Mouse (Mus musculus): Measurements from ENCODE around the gene Drc1. TPM values are rescaled to one million over a fixed set of nuclear protein-coding genes. Genes with fewer than 3 reads are reported as not detected.
A peak's percentile ranks its signal among the peaks of the same experiment; 100 is the strongest.

Drc1 gene
- polyA plus RNA-seq (2012; fragmentation: generic; extraction: Trizol): 0.01 TPM
- long read RNA-seq, experiment 1: 0 reads
- long read RNA-seq, experiment 2: 0 reads

DNA sequence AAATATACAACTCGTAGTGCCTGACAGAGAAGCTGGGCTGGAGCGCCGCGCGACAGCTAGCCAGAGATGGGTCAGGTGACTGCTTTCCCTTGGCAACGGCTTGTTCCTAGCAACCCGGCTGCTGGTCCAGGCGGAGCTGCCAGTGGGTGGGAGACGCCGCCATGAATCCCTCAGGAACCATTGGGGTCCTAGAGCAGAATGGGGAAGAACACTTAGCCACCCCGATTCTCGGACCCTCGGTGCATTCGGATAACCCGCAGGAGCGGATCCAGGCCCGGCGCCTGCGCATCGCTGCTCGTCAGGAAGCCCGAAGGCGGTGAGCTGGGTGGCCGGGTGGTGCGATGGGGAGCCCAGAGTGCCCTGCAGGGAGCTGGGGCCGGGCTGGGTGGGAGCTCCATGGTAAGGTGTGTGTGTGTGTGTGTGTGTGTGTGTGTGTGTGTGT lies at the start of gene Drc1:
Drc1 (plus strand) TSS at position 98 of the 442 bp plus-strand sequence.
- Histone ChIP-seq H3K36me3 (ENCODE audit: control insufficient read depth, insufficient read depth) (no peaks in the 10 kb centered on the region), H3K79me2 (ENCODE audit: control insufficient read depth, insufficient read depth) (no peaks in the 10 kb centered on the region), H3ac (ENCODE audit: control insufficient read depth, insufficient read length, low read depth) (no peak within 1 kb of the TSS), H3K4me3 (ENCODE audit: insufficient read depth, poor library complexity, severe bottlenecking) (no peak within 1 kb of the TSS), H3K79me3 (ENCODE audit: low read depth) (no peaks in the 10 kb centered on the region), H3K27me3 (ENCODE audit: control insufficient read depth, insufficient read depth, insufficient read length) (no peaks in the 10 kb centered on the region)
- TF ChIP-seq CTCF (IDR thresholded peaks at IDR 0.05; ENCODE audit: control insufficient read depth, insufficient read depth, insufficient read length): no peak
- TF ChIP-seq MYOD1 (IDR thresholded peaks at IDR 0.05; ENCODE audit: control insufficient read depth, insufficient read length, low read depth): no peak
- no peak for TF ChIP-seq USF1 (IDR thresholded peaks at IDR 0.05; ENCODE audit: low read depth)
- TF ChIP-seq CEBPB (IDR thresholded peaks at IDR 0.05; ENCODE audit: low read depth): no peak
- TF ChIP-seq MYOG (IDR thresholded peaks at IDR 0.05; ENCODE audit: control insufficient read depth, extremely low read depth, insufficient read length): no peak
- TF ChIP-seq FOSL1 (IDR thresholded peaks at IDR 0.05; ENCODE audit: insufficient read depth, low read length, poor library complexity, severe bottlenecking): no peak
- TF ChIP-seq MAX (IDR thresholded peaks at IDR 0.05): no peak

DNA sequence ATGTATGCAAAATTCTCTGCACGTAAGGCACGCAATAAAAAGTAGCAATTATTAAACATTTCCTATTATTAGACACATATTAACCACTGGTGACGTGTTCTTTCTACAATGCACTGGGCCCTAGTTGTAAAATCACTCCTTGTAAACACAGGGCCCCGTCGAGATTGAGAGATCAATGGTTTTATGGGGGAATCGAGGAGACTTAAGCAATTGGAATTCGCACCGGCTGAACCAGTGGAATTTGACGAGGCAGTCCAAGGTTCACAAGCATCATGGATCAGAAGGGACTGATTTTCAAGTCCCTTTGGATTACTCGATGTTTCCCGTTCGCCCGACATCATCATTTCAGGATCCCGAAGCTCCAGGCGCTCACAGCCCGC lies 49.3 kb upstream of the Drc1 start:
- H3K36me3 ChIP-seq (ENCODE audit: control insufficient read depth, insufficient read depth): no peaks in the 10 kb centered on the region
- peaks cover 63% of the 10 kb centered on the region for H3K79me2 ChIP-seq (ENCODE audit: control insufficient read depth, insufficient read depth)
- peaks cover 46% of the 10 kb centered on the region for H3K79me3 ChIP-seq (ENCODE audit: low read depth)
- peak overlapping the region; percentile 76 for H3K4me3 ChIP-seq (ENCODE audit: insufficient read depth, poor library complexity, severe bottlenecking)
- peak overlapping the region; percentile 43 for H3ac ChIP-seq (ENCODE audit: control insufficient read depth, insufficient read length, low read depth)
- H3K27me3 ChIP-seq (ENCODE audit: control insufficient read depth, insufficient read depth, insufficient read length): no peaks in the 10 kb centered on the region
- TF ChIP-seq USF1 (IDR thresholded peaks at IDR 0.05; ENCODE audit: low read depth): no peak
- no peak for TF ChIP-seq CTCF (IDR thresholded peaks at IDR 0.05; ENCODE audit: control insufficient read depth, insufficient read depth, insufficient read length)
- TF ChIP-seq MYOD1 (IDR thresholded peaks at IDR 0.05; ENCODE audit: control insufficient read depth, insufficient read length, low read depth): no peak
- TF ChIP-seq FOSL1 (IDR thresholded peaks at IDR 0.05; ENCODE audit: insufficient read depth, low read length, poor library complexity, severe bottlenecking): no peak
- no peak for TF ChIP-seq CEBPB (IDR thresholded peaks at IDR 0.05; ENCODE audit: low read depth)
- no peak for TF ChIP-seq MYOG (IDR thresholded peaks at IDR 0.05; ENCODE audit: control insufficient read depth, extremely low read depth, insufficient read length)
- TF ChIP-seq MAX (IDR thresholded peaks at IDR 0.05): no peak

DNA sequence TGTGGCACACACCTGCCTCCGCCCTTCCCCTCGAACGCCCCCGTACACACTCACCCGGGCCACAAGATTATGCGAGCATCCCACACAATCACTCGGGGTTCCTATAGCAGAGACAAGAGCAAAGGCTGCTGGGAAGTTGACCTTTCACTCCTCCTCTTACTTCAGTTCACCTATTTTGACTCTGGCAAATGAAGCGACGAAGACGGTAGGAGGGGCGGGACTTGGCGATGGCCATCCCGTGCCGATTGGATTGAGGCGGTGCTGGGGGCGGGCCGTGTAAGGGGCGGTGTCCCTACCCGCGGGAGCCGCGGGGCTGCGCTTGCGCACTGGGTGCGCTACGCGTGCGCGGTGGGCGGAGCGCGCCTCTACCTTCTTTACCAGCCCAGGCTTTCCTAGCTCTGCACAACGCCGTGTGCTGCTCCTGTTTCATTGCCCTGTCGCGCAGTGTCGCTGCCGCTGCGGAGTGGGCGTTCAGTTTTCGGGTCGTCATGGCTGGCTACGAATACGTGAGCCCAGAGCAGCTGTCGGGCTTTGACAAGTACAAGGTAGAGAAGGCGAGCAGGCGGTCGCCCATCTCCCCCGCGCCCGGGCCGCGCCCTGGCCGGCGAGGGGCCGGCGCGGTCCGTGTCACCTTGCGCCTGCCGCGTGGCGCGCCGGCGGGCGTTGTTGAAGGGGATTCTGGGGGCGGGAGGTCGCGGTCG lies 48.8 kb upstream of the Drc1 start, which contains the start of gene Selenoi:
Selenoi (plus strand) TSS at position 311 of the 701 bp plus-strand sequence.
- H3K79me2 ChIP-seq (ENCODE audit: control insufficient read depth, insufficient read depth): peaks cover 69% of the 10 kb centered on the region
- peak within 1 kb of the TSS; percentile 76 for H3K4me3 ChIP-seq (ENCODE audit: insufficient read depth, poor library complexity, severe bottlenecking)
- no peaks in the 10 kb centered on the region for H3K27me3 ChIP-seq (ENCODE audit: control insufficient read depth, insufficient read depth, insufficient read length)
- peaks cover 51% of the 10 kb centered on the region for H3K79me3 ChIP-seq (ENCODE audit: low read depth)
- no peaks in the 10 kb centered on the region for H3K36me3 ChIP-seq (ENCODE audit: control insufficient read depth, insufficient read depth)
- TF ChIP-seq MAX (IDR thresholded peaks at IDR 0.05) (peak; percentile 50), CEBPB (IDR thresholded peaks at IDR 0.05; ENCODE audit: low read depth) (no peak), USF1 (IDR thresholded peaks at IDR 0.05; ENCODE audit: low read depth) (no peak), CTCF (IDR thresholded peaks at IDR 0.05; ENCODE audit: control insufficient read depth, insufficient read depth, insufficient read length) (no peak)
- H3ac ChIP-seq (ENCODE audit: control insufficient read depth, insufficient read length, low read depth): peak within 1 kb of the TSS; percentile 61

DNA sequence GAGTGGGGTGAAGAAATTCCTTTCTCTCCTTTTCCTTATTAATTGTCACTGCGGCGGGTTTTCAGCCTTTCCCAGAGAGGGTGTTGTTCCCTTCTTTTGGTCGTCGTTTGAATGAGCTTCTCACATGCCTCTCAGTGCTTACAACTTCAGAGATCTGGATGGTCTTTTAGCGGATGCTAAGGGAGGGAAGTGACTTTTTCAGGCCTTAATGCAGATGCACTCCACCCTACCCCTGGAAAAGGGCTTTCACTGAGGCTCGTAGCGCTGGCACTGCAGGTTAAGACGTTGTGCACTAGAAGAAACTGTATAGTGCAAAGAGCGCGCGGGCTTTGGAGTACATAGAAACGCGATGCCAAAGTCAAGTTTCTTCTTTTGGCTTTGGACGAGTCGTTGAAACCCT lies 48.1 kb upstream of the Drc1 start:
- no peaks in the 10 kb centered on the region for H3K27me3 ChIP-seq (ENCODE audit: control insufficient read depth, insufficient read depth, insufficient read length)
- H3K4me3 ChIP-seq (ENCODE audit: insufficient read depth, poor library complexity, severe bottlenecking): peak overlapping the region; percentile 76
- peaks cover 75% of the 10 kb centered on the region for H3K79me2 ChIP-seq (ENCODE audit: control insufficient read depth, insufficient read depth)
- TF ChIP-seq MAX (IDR thresholded peaks at IDR 0.05) (no peak), FOSL1 (IDR thresholded peaks at IDR 0.05; ENCODE audit: insufficient read depth, low read length, poor library complexity, severe bottlenecking) (no peak), USF1 (IDR thresholded peaks at IDR 0.05; ENCODE audit: low read depth) (no peak), CTCF (IDR thresholded peaks at IDR 0.05; ENCODE audit: control insufficient read depth, insufficient read depth, insufficient read length) (no peak), MYOD1 (IDR thresholded peaks at IDR 0.05; ENCODE audit: control insufficient read depth, insufficient read length, low read depth) (no peak), MYOG (IDR thresholded peaks at IDR 0.05; ENCODE audit: control insufficient read depth, extremely low read depth, insufficient read length) (no peak), CEBPB (IDR thresholded peaks at IDR 0.05; ENCODE audit: low read depth) (no peak)
- H3ac ChIP-seq (ENCODE audit: control insufficient read depth, insufficient read length, low read depth): peak overlapping the region; percentile 61
- peaks cover 56% of the 10 kb centered on the region for H3K79me3 ChIP-seq (ENCODE audit: low read depth)
- no peaks in the 10 kb centered on the region for H3K36me3 ChIP-seq (ENCODE audit: control insufficient read depth, insufficient read depth)

DNA sequence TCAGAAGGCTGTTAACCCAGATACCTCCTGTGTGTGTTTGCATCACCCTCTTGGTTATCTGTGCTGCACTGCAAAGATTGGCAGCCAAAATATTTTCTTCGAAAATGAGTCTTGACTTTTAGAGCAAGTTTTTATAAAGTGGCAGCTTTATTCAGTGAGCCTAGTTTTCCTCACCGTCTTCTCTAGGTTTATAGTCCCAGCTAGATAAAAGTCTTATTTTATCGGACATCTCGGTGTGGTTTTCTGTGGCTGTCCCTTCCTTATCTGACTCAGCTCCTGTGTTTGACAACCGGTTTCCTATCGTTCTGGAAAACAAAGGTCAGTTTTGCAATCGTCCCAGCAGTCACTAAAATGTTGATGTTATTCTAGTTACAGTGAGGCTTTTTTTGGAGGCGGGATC lies 47.2 kb upstream of the Drc1 start:
- Histone ChIP-seq H3K79me3 (ENCODE audit: low read depth) (peaks cover 66% of the 10 kb centered on the region), H3K4me3 (ENCODE audit: insufficient read depth, poor library complexity, severe bottlenecking) (peak overlapping the region; percentile 76), H3K79me2 (ENCODE audit: control insufficient read depth, insufficient read depth) (peaks cover 84% of the 10 kb centered on the region), H3K27me3 (ENCODE audit: control insufficient read depth, insufficient read depth, insufficient read length) (no peaks in the 10 kb centered on the region), H3ac (ENCODE audit: control insufficient read depth, insufficient read length, low read depth) (peak overlapping the region; percentile 40), H3K36me3 (ENCODE audit: control insufficient read depth, insufficient read depth) (no peaks in the 10 kb centered on the region)
- TF ChIP-seq USF1 (IDR thresholded peaks at IDR 0.05; ENCODE audit: low read depth): no peak
- TF ChIP-seq CEBPB (IDR thresholded peaks at IDR 0.05; ENCODE audit: low read depth): peak; percentile 66

DNA sequence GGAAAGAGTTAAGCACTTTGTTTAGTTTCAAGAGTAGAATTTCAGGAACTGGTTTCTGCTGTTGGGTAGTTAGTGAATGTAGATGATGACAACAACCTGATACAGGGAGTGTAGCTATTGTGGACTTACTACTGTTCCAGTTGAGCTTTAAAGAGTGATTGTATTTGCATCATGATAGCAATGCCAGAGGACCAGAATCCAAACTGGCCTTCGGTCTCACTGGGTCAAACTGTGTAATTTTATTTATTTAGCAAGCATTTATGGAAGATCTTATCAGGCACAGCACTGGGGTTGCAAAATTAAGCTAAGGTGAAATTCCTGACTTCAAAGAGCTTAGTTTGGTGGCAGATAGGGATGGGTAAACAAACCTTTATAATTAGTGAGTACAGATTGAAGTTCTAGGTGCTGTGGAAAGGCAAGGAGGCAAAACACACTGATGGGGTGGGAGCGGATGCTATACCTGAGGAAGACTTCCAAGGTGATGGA lies 45.5 kb upstream of the Drc1 start:
- peaks cover 79% of the 10 kb centered on the region for H3K79me3 ChIP-seq (ENCODE audit: low read depth)
- H3K79me2 ChIP-seq (ENCODE audit: control insufficient read depth, insufficient read depth): peaks cover 95% of the 10 kb centered on the region
- no peak overlapping the region for H3K4me3 ChIP-seq (ENCODE audit: insufficient read depth, poor library complexity, severe bottlenecking)
- TF ChIP-seq MYOG (IDR thresholded peaks at IDR 0.05; ENCODE audit: control insufficient read depth, extremely low read depth, insufficient read length): no peak
- TF ChIP-seq CEBPB (IDR thresholded peaks at IDR 0.05; ENCODE audit: low read depth): no peak
- no peak for TF ChIP-seq FOSL1 (IDR thresholded peaks at IDR 0.05; ENCODE audit: insufficient read depth, low read length, poor library complexity, severe bottlenecking)
- H3K27me3 ChIP-seq (ENCODE audit: control insufficient read depth, insufficient read depth, insufficient read length): no peaks in the 10 kb centered on the region
- no peaks in the 10 kb centered on the region for H3K36me3 ChIP-seq (ENCODE audit: control insufficient read depth, insufficient read depth)
- H3ac ChIP-seq (ENCODE audit: control insufficient read depth, insufficient read length, low read depth): no peak overlapping the region
